Mouse (Mus musculus) heart, embryonic 14.5 days (tissue): ENCODE data around the gene Cobll1. TPM values are rescaled to one million over a fixed set of nuclear protein-coding genes. Genes with fewer than 3 reads are reported as not detected.
A peak's percentile ranks its signal among the peaks of the same experiment; 100 is the strongest.

Source experiments
- ATAC-seq: fragments of 200-750 bp; cut with Nextera tagmentation; 2 replicates; pipeline ENCODE4 v1.8.0; 2017; ENCODE audit warnings: low read depth, moderate TSS enrichment; ENCODE audit not compliant: insufficient number of reproducible peaks, insufficient read depth, low FRiP score
- H3K27ac ChIP-seq, 2 experiments: fragments of 200-500 bp in 1 of 2; fragments of 300-500 bp in 1 of 2; sonication (generic) in 1 of 2; replicated peaks in 1 of 2; 2 replicates each; pipeline ENCODE4 v1.5.1; 2012 to 2014; ENCODE audit warnings: low read depth in 2 of 2, low read length in 2 of 2, control low read depth in 1 of 2, mild to moderate bottlenecking in 1 of 2, mixed read lengths in 1 of 2; ENCODE audit not compliant: control insufficient read depth in 1 of 2, insufficient read depth in 1 of 2
- H3K27me3 ChIP-seq: fragments of 300-500 bp; sonication (generic); 2 replicates; pipeline ENCODE4 v1.6.1; 2014; ENCODE audit warnings: mild to moderate bottlenecking, low read length, control low read depth; ENCODE audit not compliant: control insufficient read depth, insufficient read depth
- H3K36me3 ChIP-seq: fragments of 300-500 bp; sonication (generic); 2 replicates; pipeline ENCODE4 v1.6.1; 2014; ENCODE audit warnings: mild to moderate bottlenecking, control low read depth, low read length, mixed read lengths; ENCODE audit not compliant: control insufficient read depth, insufficient read depth
- H3K4me1 ChIP-seq, 2 experiments: fragments of 200-500 bp in 1 of 2; fragments of 300-500 bp in 1 of 2; sonication (generic) in 1 of 2; 2 replicates each; pipeline ENCODE4 v1.6.1; 2012 to 2014; ENCODE audit warnings: low read length in 2 of 2, control low read depth in 1 of 2, mixed read lengths in 1 of 2; ENCODE audit not compliant: control insufficient read depth in 2 of 2, insufficient read depth in 2 of 2
- H3K4me2 ChIP-seq: fragments of 300-500 bp; sonication (generic); 2 replicates; pipeline ENCODE4 v1.6.1; 2014; ENCODE audit warnings: mild to moderate bottlenecking, low read length
- H3K4me3 ChIP-seq, 2 experiments: fragments of 200-500 bp in 1 of 2; fragments of 300-500 bp in 1 of 2; sonication (generic) in 1 of 2; 2 replicates each; pipeline ENCODE4 v1.5.1; 2012 to 2014; ENCODE audit warnings: low read length in 2 of 2, mild to moderate bottlenecking in 2 of 2, control low read depth in 1 of 2, low read depth in 1 of 2, moderate library complexity in 1 of 2; ENCODE audit not compliant: control insufficient read depth in 1 of 2, insufficient read depth in 1 of 2
- H3K9ac ChIP-seq: fragments of 300-500 bp; sonication (generic); 2 replicates; pipeline ENCODE4 v1.6.1; 2014; ENCODE audit warnings: mild to moderate bottlenecking, low read length
- H3K9me3 ChIP-seq: fragments of 300-500 bp; sonication (generic); 2 replicates; pipeline ENCODE4 v1.6.1; 2016; ENCODE audit warnings: low read length, control low read depth; ENCODE audit not compliant: control insufficient read depth
- WGBS: fragments of 180-500 bp; shearing (Covaris S2); extraction: QIAGEN DNeasy Blood & Tissue Kit; methylation state at CpG from one replicate; pipeline ENCODE4 v1.1.7; 2014; 5-methylcytosine and 5-hydroxymethylcytosine counted together
- polyA plus RNA-seq: library from polyadenylated mRNA; unstranded; fragments of >200 nt; fragmentation: Nextera tagmentation; extraction: Ambion mirVana; gene quantifications from 2 replicates; pipeline ENCODE4 v1.2.1, GENCODE M21; 2014

Cobll1 gene
- polyA plus RNA-seq, 1 experiment from 2014 or later: 10.6 TPM

DNA sequence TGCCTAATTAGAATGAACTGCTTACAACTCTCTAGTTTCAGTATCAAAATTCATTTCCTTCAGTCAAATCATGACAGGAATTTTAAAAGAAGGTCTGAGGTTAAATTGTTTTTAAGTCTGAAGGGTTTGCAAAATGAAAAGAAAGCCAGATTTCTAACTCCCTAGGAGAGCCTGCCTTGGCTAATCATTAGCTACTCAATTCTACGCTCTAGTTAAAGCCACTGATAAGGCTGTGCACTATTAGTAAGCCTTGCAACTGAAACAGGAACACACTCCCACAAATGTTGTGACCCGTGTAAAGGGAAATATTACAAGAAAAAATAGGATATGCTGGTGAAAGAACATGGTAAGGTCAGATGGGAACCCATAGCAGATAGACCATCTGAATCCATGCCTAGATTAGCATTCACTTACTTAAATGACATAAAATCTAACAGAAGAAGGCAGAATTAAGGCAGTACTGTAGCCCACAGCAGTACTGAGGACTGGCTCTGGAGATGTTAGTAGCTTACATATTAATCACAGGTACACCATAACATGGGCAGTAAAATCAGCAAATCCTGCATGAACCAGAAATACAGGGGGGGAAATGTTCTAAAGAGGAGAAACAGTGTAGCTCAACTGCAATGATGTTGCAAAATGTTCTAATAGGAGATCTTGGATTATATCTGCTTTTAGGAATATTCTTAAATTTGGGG, 122.6 kb downstream of the Cobll1 start:
- no peak for ATAC-seq
- Histone ChIP-seq H3K4me1 (peaks cover 4 to 15% of the 10 kb centered on the region in 2 experiments; a peak in 3 of 4 replicates), H3K9ac (no peak overlapping the region), H3K4me3 (no peak overlapping the region), H3K9me3 (no peaks in the 10 kb centered on the region), H3K4me2 (no peak overlapping the region), H3K36me3 (no peaks in the 10 kb centered on the region), H3K27ac (no peak overlapping the region), H3K27me3 (no peaks in the 10 kb centered on the region)
- 63% methylated on average over 2 of the region's 2 CpGs for WGBS

DNA sequence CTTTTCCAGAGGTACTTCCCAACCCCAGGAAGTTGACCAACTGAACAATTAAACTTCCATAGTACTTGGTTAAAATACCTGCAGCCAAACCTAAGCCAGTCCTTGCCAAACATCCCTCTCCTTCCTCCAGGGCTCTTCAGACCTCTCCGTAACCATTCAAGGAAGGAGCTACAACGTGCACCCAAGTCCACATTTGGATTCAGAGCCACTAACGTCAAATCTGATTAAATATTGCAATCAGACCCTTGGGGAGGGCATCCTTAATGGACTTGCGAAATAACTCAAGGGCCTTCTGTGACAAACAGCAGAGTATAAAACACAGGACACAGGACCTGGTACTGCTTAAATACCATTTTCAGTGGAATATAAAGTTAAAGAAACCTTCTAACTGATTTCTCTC, 126.0 kb downstream of the Cobll1 start:
- H3K4me1 ChIP-seq: peaks cover 0 to 6% of the 10 kb centered on the region in 2 experiments; a peak in 2 of 4 replicates
- WGBS: 83% methylated on average over 4 of the region's 4 CpGs
- no peak overlapping the region for H3K9ac ChIP-seq
- H3K4me2 ChIP-seq: no peak overlapping the region
- no peaks in the 10 kb centered on the region for H3K9me3 ChIP-seq
- no peak overlapping the region for H3K4me3 ChIP-seq
- H3K27me3 ChIP-seq: no peaks in the 10 kb centered on the region
- no peak for ATAC-seq
- H3K27ac ChIP-seq: no peak overlapping the region
- no peaks in the 10 kb centered on the region for H3K36me3 ChIP-seq

DNA sequence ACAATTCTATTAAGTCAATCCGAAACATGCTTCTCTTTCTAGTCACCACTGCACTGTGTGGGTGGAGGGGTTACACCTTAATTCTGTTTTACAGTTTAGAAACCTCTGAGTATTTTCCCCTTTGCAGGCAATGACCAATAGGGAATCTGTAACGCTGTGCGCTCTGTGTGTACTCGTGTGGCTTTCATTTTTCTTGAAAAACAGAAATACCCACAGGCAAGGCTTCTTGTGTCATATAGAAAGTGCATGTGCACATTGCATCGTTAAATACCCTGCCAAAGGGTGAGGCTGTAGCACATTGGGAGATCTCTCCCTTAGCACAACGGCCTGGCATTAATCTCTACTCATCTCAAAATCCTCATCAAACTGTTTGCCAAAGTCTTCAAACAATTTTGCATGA, 134.6 kb downstream of the Cobll1 start:
- Histone ChIP-seq H3K27me3 (no peaks in the 10 kb centered on the region), H3K9me3 (no peaks in the 10 kb centered on the region), H3K4me2 (no peak overlapping the region), H3K4me1 (no peaks in the 10 kb centered on the region), H3K9ac (no peak overlapping the region), H3K27ac (no peak overlapping the region), H3K36me3 (peaks cover 20% of the 10 kb centered on the region; the same call in 1 of the 2 replicates), H3K4me3 (no peak overlapping the region)
- ATAC-seq: no peak
- 84% methylated on average over 6 of the region's 6 CpGs for WGBS

DNA sequence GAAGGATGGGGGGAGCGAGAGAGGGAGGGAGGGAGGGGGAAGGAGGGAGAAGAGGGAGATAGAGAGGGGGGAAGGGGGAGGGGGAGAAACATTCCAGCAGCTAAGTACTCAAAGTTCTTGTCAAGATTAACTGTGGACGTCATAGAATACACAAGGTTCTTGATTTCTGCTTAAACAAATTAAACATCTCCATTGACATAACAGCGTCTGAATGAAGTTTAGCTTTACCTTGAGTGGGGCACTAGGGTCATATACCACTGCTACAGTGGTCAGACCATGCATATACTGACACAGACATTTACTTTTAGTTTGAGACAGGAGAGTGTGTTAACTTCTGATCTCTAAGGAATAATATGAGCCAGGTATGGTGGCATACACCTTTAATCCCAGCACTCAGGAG, 135.4 kb downstream of the Cobll1 start:
- WGBS: 62% methylated on average over 3 of the region's 3 CpGs
- no peak overlapping the region for H3K4me2 ChIP-seq
- H3K9ac ChIP-seq: no peak overlapping the region
- no peak overlapping the region for H3K27ac ChIP-seq
- no peaks in the 10 kb centered on the region for H3K9me3 ChIP-seq
- H3K36me3 ChIP-seq: peaks cover 23% of the 10 kb centered on the region
- no peak overlapping the region for H3K4me3 ChIP-seq
- H3K27me3 ChIP-seq: no peaks in the 10 kb centered on the region
- ATAC-seq: no peak
- H3K4me1 ChIP-seq: no peaks in the 10 kb centered on the region

DNA sequence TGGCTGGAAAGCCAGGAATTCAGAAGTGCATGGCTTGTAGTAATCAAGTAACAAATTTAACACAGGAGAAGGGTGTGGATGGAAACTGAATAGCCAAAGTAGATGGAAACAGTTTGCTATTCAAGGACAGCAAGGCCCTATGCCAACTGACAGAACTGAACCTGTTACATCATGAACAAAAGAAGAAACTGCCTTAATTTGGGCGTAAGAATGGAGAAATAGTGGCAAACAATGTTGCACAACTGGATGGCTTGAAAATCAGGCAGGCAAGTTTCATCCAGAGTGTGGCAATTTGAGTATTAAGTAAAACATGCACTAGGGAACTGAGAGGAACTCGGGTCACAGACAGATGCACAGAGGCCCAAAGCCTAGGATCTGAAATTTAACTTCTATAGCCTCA, 137.8 kb downstream of the Cobll1 start:
- Histone ChIP-seq H3K27me3 (no peaks in the 10 kb centered on the region), H3K9me3 (no peaks in the 10 kb centered on the region), H3K9ac (no peak overlapping the region), H3K36me3 (peaks cover 37% of the 10 kb centered on the region), H3K4me1 (no peaks in the 10 kb centered on the region), H3K4me2 (no peak overlapping the region), H3K4me3 (no peak overlapping the region), H3K27ac (no peak overlapping the region)
- no peak for ATAC-seq
- WGBS: 87% methylated on average over 2 of the region's 2 CpGs

GRCm38 (mm10) chr2:65100001-65100400, 139.2 kb downstream of the Cobll1 start:
- H3K4me1 ChIP-seq: peaks cover under 1 to 9% of the 10 kb centered on the region in 2 experiments; a peak in 3 of 4 replicates
- no peak overlapping the region for H3K4me2 ChIP-seq
- no peak overlapping the region for H3K4me3 ChIP-seq
- ATAC-seq: no peak
- no peak overlapping the region for H3K9ac ChIP-seq
- 88% methylated on average over 1 of the region's 1 CpGs for WGBS
- H3K36me3 ChIP-seq: peaks cover 31% of the 10 kb centered on the region
- H3K27ac ChIP-seq: no peak overlapping the region
- no peaks in the 10 kb centered on the region for H3K9me3 ChIP-seq
- H3K27me3 ChIP-seq: no peaks in the 10 kb centered on the region

GRCm38 (mm10) chr2:65095571-65095970, 143.6 kb downstream of the Cobll1 start:
- no peak overlapping the region for H3K4me3 ChIP-seq
- peaks cover 5 to 22% of the 10 kb centered on the region in 2 experiments for H3K4me1 ChIP-seq
- peak; percentile 54; the same call in 1 of the 2 replicates for ATAC-seq
- 22% methylated on average over 6 of the region's 6 CpGs for WGBS
- H3K9me3 ChIP-seq: no peaks in the 10 kb centered on the region
- H3K27ac ChIP-seq: peak overlapping the region in 1 of 2 experiments; percentile 64; a peak in 2 of 4 replicates
- peaks cover 24% of the 10 kb centered on the region for H3K36me3 ChIP-seq
- no peak overlapping the region for H3K9ac ChIP-seq
- no peaks in the 10 kb centered on the region for H3K27me3 ChIP-seq
- H3K4me2 ChIP-seq: no peak overlapping the region

DNA sequence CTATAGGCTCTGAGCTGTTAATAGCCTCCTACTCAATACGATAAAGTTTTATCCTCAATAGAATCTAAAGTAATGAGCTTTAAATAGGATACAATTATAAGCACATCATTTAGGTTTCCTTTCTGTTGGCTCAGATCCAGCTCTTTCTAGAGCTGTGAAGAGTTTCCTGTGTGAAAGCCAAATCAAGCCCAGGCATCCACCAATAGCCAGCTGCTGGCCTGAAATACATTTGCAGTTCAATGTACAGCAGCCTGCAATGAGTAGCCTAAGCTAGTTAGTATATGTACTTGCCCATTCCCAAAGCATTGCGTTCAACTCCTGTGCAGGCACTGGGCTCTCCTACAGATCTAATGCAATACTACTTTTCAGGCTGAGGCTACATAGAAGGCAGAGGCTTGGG, 145.2 kb downstream of the Cobll1 start:
- Histone ChIP-seq H3K9ac (no peak overlapping the region), H3K4me2 (no peak overlapping the region), H3K27ac (peak overlapping the region; percentile 29 to 63; a peak in 1 of 4 replicates), H3K36me3 (peaks cover 15% of the 10 kb centered on the region), H3K27me3 (no peaks in the 10 kb centered on the region), H3K4me1 (peaks cover 5 to 22% of the 10 kb centered on the region in 2 experiments), H3K4me3 (no peak overlapping the region), H3K9me3 (no peaks in the 10 kb centered on the region)
- 55% methylated on average over 2 of the region's 2 CpGs for WGBS
- ATAC-seq: no peak
